Mouse (Mus musculus): ENCODE results near the gene Lgals3bp. TPM values are rescaled to one million over a fixed set of nuclear protein-coding genes. Genes with fewer than 3 reads are reported as not detected.
A peak's percentile ranks its signal among the peaks of the same experiment; 100 is the strongest.

The Lgals3bp gene
- total and polyA plus RNA-seq, 3 experiments = 67.3 to 338 (median 146) TPM

DNA sequence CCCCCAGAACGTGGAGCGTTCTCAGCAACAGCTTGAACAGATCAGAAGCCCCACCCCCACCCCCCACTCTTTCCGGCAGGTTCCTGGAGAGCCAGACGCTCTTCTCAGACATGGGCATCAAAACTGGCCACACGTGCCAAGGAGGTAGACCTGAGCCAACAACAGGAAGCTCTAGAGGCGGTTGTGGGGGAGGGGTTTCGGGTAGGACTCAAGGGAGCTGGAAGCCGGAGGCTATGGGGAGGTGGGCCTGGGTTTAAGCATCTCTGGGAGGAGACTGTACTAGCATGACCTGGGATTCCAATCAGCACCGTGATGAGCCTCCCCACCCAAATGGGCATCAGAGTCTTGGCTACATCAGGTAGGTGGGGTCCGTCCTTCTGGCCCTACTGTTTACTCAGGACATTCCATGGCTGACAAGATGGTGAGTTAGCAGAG lies 41.0 kb downstream of the Lgals3bp start:
- H3K36me3 ChIP-seq (replicated peaks in 1 of 2; ENCODE audit: control insufficient read depth in 1 of 2, insufficient read depth in 1 of 2, low read length in 1 of 2) = no peaks in the 10 kb centered on the region
- TF ChIP-seq SIN3A (IDR thresholded peaks at IDR 0.05; ENCODE audit: low read length) = no peak
- TF ChIP-seq EP300 (IDR thresholded peaks at IDR 0.05; ENCODE audit: low read length) = no peak
- no peak for TF ChIP-seq CHD1 (IDR thresholded peaks at IDR 0.05; ENCODE audit: low read depth, low read length)
- TF ChIP-seq POLR2AphosphoS2 (IDR thresholded peaks at IDR 0.05; ENCODE audit: low read depth, low read length) = no peak
- TF ChIP-seq MXI1 (IDR thresholded peaks at IDR 0.05; ENCODE audit: low read depth, low read length) = no peak
- TF ChIP-seq TCF12 (IDR thresholded peaks at IDR 0.05; ENCODE audit: low read depth, low read length) = no peak
- TF ChIP-seq JUN (IDR thresholded peaks at IDR 0.05; ENCODE audit: insufficient read depth, low read depth, low read length) = no peak
- TF ChIP-seq NRF1 (IDR thresholded peaks at IDR 0.05; ENCODE audit: low read depth, low read length) = no peak
- in situ Hi-C loops (cut with MboI; ENCODE audit: low pct_ligation_motif_present, low pct_unique_long_range_greater_than_20kb, low sequenced_read_pairs) (no loop called here), dilution Hi-C loops (cut with MboI; ENCODE audit: extremely low pct_ligation_motif_present, extremely low pct_unique_long_range_greater_than_20kb, low sequenced_read_pairs) (no loop called here)
- H3K4me1 ChIP-seq (ENCODE audit: control insufficient read depth in 1 of 2, insufficient read depth in 2 of 2) = peaks cover 14 to 17% of the 10 kb centered on the region in 2 experiments
- no peak for DNase-seq (ENCODE audit: extremely low read depth)
- H3K27me3 ChIP-seq (replicated peaks) = peaks cover 40% of the 10 kb centered on the region
- no peaks in the 10 kb centered on the region for H3K79me2 ChIP-seq (replicated peaks; ENCODE audit: control insufficient read depth, extremely low read depth, insufficient read depth, poor library complexity, severe bottlenecking)
- H3K4me2 ChIP-seq (ENCODE audit: insufficient read depth, low read depth, poor library complexity, severe bottlenecking) = no peak overlapping the region
- no peaks in the 10 kb centered on the region for H3K9me3 ChIP-seq (replicated peaks; ENCODE audit: low read length)
- H3K27ac ChIP-seq (ENCODE audit: insufficient read depth, low read depth) = no peak overlapping the region
- H3K9ac ChIP-seq (ENCODE audit: insufficient read depth, low read depth) = no peak overlapping the region
- no peak overlapping the region for H3K4me3 ChIP-seq (replicated peaks in 1 of 3; ENCODE audit: low read depth in 2 of 3, low read length in 2 of 3, poor library complexity in 1 of 3)

DNA sequence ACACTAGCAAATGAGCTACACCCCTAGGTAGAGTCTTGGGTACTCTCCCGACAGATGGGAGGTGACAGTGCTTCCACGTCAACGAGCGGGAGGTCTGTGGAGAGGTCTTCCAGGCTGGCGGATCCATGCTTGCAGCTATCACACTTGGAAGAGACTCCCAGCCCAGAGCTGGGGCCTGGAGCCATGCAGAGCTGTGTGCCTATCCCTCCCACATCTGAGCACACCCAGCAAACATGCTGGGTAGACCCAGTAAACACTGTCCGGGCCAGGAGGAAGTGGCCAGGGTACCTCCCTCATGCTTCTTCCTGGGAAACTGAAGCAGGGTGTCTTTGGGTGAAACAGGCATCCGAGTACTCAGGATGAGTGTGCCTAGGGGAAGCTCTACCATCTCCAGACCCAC lies 41.4 kb downstream of the Lgals3bp start:
- H3K27ac ChIP-seq (ENCODE audit: insufficient read depth, low read depth) = no peak overlapping the region
- dilution Hi-C loops (cut with MboI; ENCODE audit: extremely low pct_ligation_motif_present, extremely low pct_unique_long_range_greater_than_20kb, low sequenced_read_pairs) = no loop called here

DNA sequence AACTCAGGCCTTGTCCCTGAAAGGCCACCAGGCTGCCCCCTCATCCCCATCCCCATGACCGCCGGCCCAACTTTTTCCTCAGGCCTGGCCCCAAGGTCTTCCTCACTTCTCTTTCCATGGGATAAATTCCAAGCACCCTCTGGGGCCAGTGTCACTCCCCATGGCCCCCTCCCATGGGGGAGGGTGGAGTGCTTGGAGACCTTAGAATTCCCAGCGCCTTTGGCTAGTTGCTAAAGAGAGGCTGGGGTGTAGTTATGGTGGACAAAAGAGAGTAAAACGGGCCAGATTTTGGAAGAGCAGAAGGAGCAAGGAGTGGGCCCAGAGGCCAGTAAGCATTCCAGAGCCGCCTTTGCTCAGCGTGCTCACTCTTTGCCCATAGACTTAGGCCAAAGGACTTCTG lies 46.3 kb downstream of the Lgals3bp start, which contains the start of gene Timp2:
Timp2 (minus strand) TSS at position 101 of the 400 bp plus-strand sequence.
- Histone ChIP-seq H3K27ac (ENCODE audit: insufficient read depth, low read depth) (no peak within 1 kb of the TSS), H3K36me3 (replicated peaks in 1 of 2; ENCODE audit: control insufficient read depth in 1 of 2, insufficient read depth in 1 of 2, low read length in 1 of 2) (no peaks in the 10 kb centered on the region), H3K4me1 (ENCODE audit: control insufficient read depth in 1 of 2, insufficient read depth in 2 of 2) (peaks cover 2 to 11% of the 10 kb centered on the region in 2 experiments; a peak in 2 of 4 replicates), H3K9ac (ENCODE audit: insufficient read depth, low read depth) (peak within 1 kb of the TSS; percentile 2; the same call in 1 of the 2 replicates), H3K9me3 (replicated peaks; ENCODE audit: low read length) (no peaks in the 10 kb centered on the region), H3K4me2 (ENCODE audit: insufficient read depth, low read depth, poor library complexity, severe bottlenecking) (peak within 1 kb of the TSS; percentile 83), H3K4me3 (replicated peaks in 1 of 3; ENCODE audit: low read depth in 2 of 3, low read length in 2 of 3, poor library complexity in 1 of 3) (peak within 1 kb of the TSS in 2 of 3 experiments; percentile 21 to 33), H3K79me2 (replicated peaks; ENCODE audit: control insufficient read depth, extremely low read depth, insufficient read depth, poor library complexity, severe bottlenecking) (no peaks in the 10 kb centered on the region), H3K27me3 (replicated peaks) (peaks cover 50% of the 10 kb centered on the region)
- in situ Hi-C loops (cut with MboI; ENCODE audit: low pct_ligation_motif_present, low pct_unique_long_range_greater_than_20kb, low sequenced_read_pairs) = no loop called here
- TF ChIP-seq MYC (IDR thresholded peaks at IDR 0.05; ENCODE audit: low read depth, low read length) = no peak
- TF ChIP-seq POLR2A (IDR thresholded peaks at IDR 0.05; ENCODE audit: low read depth, low read length) = no peak
- no peak for TF ChIP-seq CHD2 (IDR thresholded peaks at IDR 0.05; ENCODE audit: low read length)
- no peak for TF ChIP-seq HCFC1 (IDR thresholded peaks at IDR 0.05; ENCODE audit: low read depth, low read length)
- TF ChIP-seq MAX (IDR thresholded peaks at IDR 0.05; ENCODE audit: low read length) = no peak
- no peak for TF ChIP-seq MXI1 (IDR thresholded peaks at IDR 0.05; ENCODE audit: low read depth, low read length)
- TF ChIP-seq MAFK (IDR thresholded peaks at IDR 0.05; ENCODE audit: insufficient replicate concordance, low read length) = no peak
- no peak for TF ChIP-seq ZC3H11A (IDR thresholded peaks at IDR 0.05; ENCODE audit: low read depth, low read length)
- TF ChIP-seq EP300 (IDR thresholded peaks at IDR 0.05; ENCODE audit: low read length) = no peak
- no peak for TF ChIP-seq ZNF384 (IDR thresholded peaks at IDR 0.05; ENCODE audit: low read depth, low read length)
- no peak for TF ChIP-seq TCF12 (IDR thresholded peaks at IDR 0.05; ENCODE audit: low read depth, low read length)
- dilution Hi-C loops (cut with MboI; ENCODE audit: extremely low pct_ligation_motif_present, extremely low pct_unique_long_range_greater_than_20kb, low sequenced_read_pairs) = no loop called here
- no peak for DNase-seq (ENCODE audit: extremely low read depth)

More for the DNA sequence above, 41.4 kb downstream of the Lgals3bp start:
- TF ChIP-seq MAX (IDR thresholded peaks at IDR 0.05; ENCODE audit: low read length) (no peak), JUND (conservative IDR thresholded peaks at IDR 0.05; ENCODE audit: low read depth, low read length) (no peak), USF2 (conservative IDR thresholded peaks at IDR 0.05; ENCODE audit: low read depth, low read length) (no peak), HCFC1 (IDR thresholded peaks at IDR 0.05; ENCODE audit: low read depth, low read length) (no peak), NRF1 (IDR thresholded peaks at IDR 0.05; ENCODE audit: low read depth, low read length) (no peak), SIN3A (IDR thresholded peaks at IDR 0.05; ENCODE audit: low read length) (no peak), ZNF384 (IDR thresholded peaks at IDR 0.05; ENCODE audit: low read depth, low read length) (no peak)
- Histone ChIP-seq H3K9me3 (replicated peaks; ENCODE audit: low read length) (no peaks in the 10 kb centered on the region), H3K36me3 (replicated peaks in 1 of 2; ENCODE audit: control insufficient read depth in 1 of 2, insufficient read depth in 1 of 2, low read length in 1 of 2) (no peaks in the 10 kb centered on the region), H3K4me1 (ENCODE audit: control insufficient read depth in 1 of 2, insufficient read depth in 2 of 2) (peaks cover 14 to 19% of the 10 kb centered on the region in 2 experiments), H3K9ac (ENCODE audit: insufficient read depth, low read depth) (no peak overlapping the region), H3K4me2 (ENCODE audit: insufficient read depth, low read depth, poor library complexity, severe bottlenecking) (no peak overlapping the region), H3K27me3 (replicated peaks) (peaks cover 42% of the 10 kb centered on the region), H3K4me3 (replicated peaks in 1 of 3; ENCODE audit: low read depth in 2 of 3, low read length in 2 of 3, poor library complexity in 1 of 3) (no peak overlapping the region), H3K79me2 (replicated peaks; ENCODE audit: control insufficient read depth, extremely low read depth, insufficient read depth, poor library complexity, severe bottlenecking) (no peaks in the 10 kb centered on the region)
- in situ Hi-C loops (cut with MboI; ENCODE audit: low pct_ligation_motif_present, low pct_unique_long_range_greater_than_20kb, low sequenced_read_pairs) = no loop called here
- DNase-seq (ENCODE audit: extremely low read depth) = no peak

Measured in CH12.LX (cell line).